Mouse (Mus musculus): ENCODE data around the gene C2cd4d. TPM values are rescaled to one million over a fixed set of nuclear protein-coding genes. Genes with fewer than 3 reads are reported as not detected.

Gene C2cd4d
- total RNA-seq, 2 experiments from 2014 or later: 0.34 to 0.56 TPM

DNA sequence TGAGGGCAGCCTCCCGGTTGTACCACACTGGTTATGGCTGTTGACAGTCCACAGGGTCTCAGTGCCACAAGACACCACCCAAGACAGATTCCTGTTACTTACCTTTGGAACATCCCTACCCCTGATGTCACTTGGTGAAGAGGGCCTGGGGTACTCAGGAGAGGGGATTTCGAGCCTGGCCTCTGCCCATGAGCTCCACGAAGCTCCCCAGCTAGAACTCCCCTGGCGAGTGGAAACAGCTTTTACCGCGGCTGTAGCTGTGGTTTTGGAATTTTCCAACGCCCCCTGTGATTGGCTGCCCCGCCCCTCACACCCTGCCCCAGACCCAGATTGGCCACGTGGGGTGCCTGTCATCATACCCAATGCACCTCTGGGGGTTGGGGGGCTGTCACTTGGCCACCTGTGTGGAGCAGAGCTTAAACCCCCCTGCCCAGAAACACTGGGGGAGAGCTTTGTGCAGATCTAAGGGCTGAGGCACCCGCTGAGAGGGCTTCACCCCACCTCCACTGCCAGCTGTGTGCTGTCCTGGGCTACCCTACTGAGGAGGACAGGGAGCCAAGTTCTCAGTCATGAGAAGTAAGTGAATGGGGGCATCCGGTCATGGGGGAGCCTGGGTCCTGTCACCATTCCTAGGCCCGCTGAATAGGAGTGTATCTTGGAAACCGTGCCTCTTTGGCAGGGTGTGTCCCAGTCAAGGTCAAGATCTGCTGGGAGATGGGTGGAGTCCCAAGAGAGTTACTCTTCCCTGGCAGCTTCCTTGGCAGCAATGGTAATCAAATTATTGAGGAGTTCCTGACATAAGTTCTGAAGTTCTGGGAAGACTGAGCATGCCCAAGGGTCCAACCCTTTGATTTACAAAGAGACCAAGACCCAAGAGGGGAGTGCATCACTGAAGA, 15.0 kb downstream of the C2cd4d start:
- DNase-seq: no peak

DNA sequence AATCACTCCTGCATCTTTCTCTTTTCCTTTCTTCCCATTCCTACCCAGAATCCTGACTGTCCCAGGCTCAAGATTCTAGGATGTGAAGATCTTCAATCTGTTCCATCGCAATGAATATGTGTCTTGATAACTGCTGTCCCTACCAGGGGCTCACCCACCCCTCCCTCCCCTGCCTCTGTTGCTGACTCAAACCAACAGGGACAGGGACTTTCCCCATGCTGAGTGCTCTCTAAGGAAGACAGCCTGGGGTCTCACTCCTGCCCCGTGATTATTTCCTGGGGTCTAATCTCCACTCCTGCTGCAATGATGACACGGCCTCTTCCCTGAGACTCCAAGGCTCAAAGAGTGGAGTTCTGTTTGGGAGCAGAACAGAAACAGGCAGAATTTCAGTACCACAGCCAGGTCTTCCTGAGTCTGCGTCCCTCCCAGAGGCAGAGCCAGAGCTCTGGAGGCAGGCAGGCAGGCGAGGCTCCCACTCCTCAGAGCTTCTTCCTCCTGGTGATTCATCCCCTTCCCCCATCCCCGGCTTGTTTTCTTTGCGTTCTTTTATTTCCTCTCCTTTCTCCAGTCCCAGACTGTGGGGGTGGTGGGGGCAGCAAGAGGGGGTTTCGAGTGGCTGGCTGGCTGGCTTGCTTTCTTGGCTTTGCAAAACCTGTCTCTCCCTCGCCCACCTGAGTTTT, 17.7 kb downstream of the C2cd4d start:
- DNase-seq: no peak

DNA sequence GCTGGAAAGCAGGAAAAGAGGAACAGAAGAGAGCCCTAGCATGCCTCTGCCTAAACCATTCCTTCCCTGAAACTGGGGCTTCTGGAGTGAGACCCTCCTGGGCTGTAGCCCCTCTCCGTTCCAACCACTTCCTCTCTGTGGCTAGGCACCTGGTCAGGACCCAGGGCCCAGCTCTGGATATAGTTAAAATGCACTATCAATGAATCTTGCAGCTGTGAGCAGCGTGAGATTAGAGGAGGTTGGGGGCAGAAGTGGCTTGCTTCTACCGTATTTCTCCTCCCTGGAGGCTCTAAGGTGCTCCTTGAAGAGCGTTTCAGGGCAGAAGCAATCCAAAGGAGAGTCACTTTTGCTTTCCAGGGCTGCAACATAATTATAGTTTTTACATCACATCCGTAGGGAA, 20.1 kb downstream of the C2cd4d start:
- DNase-seq: no peak

- DNase-seq: no peak
Measured at GRCm38 (mm10) chr3:94383476-94383875, 21.2 kb downstream of the C2cd4d start.

DNA sequence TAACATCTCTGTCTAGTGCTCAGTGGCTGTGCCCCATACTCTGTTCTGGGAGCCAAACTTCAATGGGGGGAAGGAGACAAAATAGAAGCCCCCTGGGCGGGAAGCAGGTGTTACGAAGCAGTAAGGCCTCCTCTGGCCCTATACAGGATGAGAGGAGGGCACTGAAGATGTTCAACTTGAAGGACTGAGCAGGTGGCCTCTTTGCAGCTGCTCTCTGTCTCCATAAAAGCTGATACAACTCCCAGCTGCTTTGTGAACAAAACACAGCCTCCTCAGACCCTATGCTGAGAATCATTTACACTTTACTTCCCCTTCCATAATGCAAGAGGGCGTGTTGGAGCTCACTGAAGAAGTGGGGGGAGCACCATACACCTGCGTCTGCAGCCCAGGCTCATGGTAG, 24.4 kb downstream of the C2cd4d start:
- DNase-seq: no peak

DNA sequence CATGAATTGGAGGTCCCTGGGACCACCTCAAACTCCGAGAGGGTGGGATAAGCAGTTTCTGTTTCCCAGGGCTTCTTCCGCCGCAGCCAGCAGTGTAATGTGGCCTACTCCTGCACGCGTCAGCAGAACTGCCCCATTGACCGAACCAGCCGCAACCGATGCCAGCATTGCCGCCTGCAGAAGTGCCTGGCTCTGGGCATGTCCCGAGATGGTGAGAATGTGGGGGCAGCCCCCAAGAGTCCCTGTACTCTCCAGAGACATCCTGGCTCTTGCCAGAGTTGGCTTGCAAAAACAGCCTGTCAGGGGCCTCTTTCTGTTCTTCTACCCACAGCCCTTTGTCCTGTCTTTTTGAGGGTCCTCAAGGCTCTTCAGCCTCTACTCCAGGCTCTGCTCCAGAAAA, 25.2 kb downstream of the C2cd4d start:
- DNase-seq: no peak

DNA sequence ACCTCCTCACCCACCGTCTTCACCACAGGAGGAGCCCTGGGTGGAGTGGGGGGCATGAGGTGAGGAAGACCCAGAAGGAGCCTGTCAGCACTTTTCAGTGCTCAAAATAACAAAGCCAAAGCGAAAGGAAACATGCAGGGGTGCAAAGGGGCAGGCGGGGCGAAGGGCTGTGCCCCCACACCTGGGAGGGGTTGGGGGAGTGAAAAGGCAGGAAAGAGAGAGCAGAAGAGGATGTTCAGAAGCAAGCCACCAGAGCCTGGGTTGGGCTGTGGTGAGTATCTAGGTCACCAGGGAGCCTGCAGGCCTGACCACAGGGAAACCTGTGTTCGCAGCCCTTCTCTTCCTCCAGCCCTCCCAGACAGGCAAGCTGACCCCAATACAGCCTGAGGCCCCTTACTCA, 25.8 kb downstream of the C2cd4d start:
- DNase-seq: no peak

DNA sequence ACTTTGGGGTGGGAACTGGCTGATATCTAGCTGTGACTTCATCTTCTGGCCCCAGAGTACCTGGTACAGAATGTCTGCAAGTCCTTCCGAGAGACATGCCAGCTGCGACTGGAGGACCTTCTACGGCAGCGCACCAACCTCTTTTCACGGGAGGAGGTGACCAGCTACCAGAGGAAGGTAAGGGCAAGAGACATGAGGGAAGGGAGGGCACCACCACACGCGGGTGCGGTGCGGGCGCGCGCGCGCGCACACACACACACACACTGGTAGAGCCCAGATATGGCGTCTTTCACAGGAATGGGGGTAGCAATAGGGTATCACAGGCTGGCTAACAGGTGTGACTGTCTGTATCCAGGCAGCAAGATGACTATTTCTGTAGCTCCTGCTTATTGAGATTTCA, 27.2 kb downstream of the C2cd4d start:
- DNase-seq: no peak

DNA sequence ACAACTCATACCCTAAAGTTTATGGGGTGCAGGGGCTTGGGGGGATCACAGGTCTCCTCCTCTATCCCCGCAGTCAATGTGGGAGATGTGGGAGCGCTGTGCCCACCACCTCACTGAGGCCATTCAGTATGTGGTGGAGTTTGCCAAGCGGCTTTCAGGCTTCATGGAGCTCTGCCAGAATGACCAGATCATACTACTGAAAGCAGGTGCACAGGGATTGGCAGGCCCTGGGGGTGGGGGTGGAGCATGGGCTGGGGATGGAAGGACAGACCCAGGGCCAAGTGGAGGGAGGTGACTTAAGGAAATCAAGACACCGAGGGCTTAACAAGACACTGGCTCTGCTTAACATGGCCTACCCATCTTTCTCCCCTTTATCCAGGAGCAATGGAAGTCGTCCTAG, 28.8 kb downstream of the C2cd4d start:
- DNase-seq: no peak

DNA sequence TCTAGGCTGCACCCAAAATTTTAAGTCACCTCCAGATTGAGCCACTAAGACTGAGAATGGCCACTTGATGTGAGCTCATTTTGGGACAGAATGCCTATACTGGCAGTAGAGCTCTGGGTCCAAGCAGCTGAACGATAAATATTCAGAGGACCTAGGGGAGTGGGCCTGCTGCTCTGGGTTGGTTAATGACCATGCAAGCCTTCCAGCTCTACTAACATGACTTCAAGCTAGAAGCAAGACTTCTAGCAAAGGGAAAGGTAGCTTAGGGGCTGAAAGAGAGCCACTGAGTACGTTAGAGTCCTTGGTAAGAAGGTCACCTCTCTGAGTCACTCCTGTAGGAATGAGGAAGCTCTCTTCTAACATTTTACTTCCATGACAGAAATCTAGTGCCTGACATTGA, 29.9 kb downstream of the C2cd4d start:
- DNase-seq: no peak

DNA sequence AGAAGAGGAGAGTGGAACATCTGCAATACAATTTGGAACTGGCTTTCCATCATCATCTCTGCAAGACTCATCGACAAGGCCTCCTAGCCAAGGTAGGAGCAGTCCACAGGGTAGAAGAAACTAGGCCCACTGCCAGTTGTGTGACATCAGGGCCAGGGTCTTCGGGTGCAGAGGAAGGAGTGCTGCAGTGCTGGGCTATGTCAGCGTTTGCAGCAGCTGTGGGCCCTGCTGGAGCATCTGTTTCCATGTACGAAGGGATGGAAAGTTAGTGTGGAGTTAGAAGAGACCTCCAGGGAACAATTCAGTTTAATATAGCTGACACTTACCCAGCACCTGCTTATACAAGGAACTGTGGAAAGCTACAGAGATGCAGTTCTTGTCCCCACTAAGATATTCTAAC, 30.8 kb downstream of the C2cd4d start:
- DNase-seq: no peak

GRCm38 (mm10) chr3:94396336-94396735, 34.1 kb downstream of the C2cd4d start:
- DNase-seq: no peak

GRCm38 (mm10) chr3:94396851-94397250, 34.6 kb downstream of the C2cd4d start:
- DNase-seq: no peak

- DNase-seq: no peak
Measured at GRCm38 (mm10) chr3:94398217-94398616, 36.0 kb downstream of the C2cd4d start, which contains the start of gene Lingo4. Lingo4 (plus strand) TSS chr3:94398517.

GRCm38 (mm10) chr3:94398943-94399481, 36.8 kb downstream of the C2cd4d start:
- DNase-seq: no peak

- DNase-seq: no peak
Measured at GRCm38 (mm10) chr3:94399663-94400310, 37.5 kb downstream of the C2cd4d start.

DNA sequence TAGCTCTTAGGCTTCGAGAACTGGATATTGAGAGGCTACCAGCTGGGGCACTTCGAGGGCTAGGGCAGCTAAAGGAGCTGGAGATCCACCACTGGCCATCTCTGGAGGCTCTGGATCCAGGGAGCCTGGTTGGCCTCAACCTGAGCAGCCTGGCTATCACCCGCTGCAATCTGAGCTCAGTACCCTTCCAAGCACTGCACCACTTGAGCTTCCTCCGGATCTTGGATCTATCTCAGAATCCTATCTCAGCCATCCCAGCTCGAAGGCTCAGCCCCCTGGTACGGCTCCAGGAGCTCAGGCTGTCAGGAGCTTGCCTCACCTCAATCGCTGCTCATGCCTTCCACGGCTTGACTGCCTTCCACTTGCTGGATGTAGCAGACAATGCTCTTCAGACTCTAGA, 40.2 kb downstream of the C2cd4d start:
- no peak for DNase-seq

DNA sequence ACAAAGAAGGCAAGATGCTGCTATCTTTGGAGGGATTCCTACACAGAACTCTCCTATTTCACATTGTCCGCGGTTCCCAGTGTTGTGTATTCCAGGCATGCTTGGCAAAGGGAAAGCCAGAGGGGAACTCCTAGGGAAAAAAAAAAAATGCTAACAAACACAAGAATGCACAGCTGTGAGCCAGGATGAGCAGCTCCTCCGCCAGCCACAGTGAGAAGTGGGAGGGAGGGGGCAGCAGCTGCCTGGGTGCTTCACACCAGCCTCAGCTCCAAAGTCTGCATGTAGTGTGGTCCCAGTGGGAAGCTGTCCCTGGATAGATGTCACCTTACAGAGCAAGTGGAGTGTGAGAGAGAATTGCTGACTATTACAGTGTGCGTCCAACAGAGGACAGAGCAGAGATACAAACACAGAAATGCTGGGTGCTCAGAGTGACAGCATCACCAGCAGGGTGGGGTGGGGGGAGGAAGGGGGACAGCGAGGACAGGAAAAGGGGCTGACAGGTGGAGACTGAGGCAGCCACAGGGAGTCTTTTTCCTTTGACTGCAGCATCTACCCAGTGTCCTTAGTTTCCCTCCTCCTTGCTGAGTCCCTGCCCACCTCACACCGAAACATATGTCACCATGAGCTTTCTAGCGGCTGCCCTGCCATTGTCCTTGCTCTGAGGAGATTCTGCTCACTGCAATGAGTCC, 42.3 kb downstream of the C2cd4d start:
- no peak for DNase-seq

GRCm38 (mm10) chr3:94405561-94405960, 43.3 kb downstream of the C2cd4d start:
- DNase-seq: no peak

GRCm38 (mm10) chr3:94412530-94412929, 50.3 kb downstream of the C2cd4d start:
- peak; percentile 17 for DNase-seq

GRCm38 (mm10) chr3:94413031-94413679, 50.9 kb downstream of the C2cd4d start, which contains the start of gene Tdrkh:
Tdrkh (plus strand) TSS chr3:94413273.
- peak; percentile 92 for DNase-seq

All from gastrocnemius, postnatal 10 days (tissue).